Mouse (Mus musculus) embryonic fibroblast, embryonic 13.5 days (primary cell): ENCODE measurements at regions not wholly inside any gene's neighbourhood (a gene's known extent, or its start where the extent isn't known, plus 50 kb on each side); places are given as distances from the start of the nearest gene placed in this dataset.

Source experiments
- CTCF ChIP-seq: IDR thresholded peaks from 2 replicates; pipeline ENCODE4 v1.5.1; 2011; ENCODE audit warnings: mild to moderate bottlenecking, control low read depth, low read length, moderate library complexity, borderline replicate concordance; ENCODE audit not compliant: insufficient read depth
- POLR2A ChIP-seq: IDR thresholded peaks from 2 replicates; pipeline ENCODE4 v1.6.1; 2011; ENCODE audit warnings: low read depth, mild to moderate bottlenecking, control low read depth, low read length, moderate library complexity

GRCm38 (mm10) chr7:70813101-70813500, 446.6 kb upstream of the Nr2f2 start:
- no peak for TF ChIP-seq CTCF
- no peak for TF ChIP-seq POLR2A
